In the genomic region with DNA sequence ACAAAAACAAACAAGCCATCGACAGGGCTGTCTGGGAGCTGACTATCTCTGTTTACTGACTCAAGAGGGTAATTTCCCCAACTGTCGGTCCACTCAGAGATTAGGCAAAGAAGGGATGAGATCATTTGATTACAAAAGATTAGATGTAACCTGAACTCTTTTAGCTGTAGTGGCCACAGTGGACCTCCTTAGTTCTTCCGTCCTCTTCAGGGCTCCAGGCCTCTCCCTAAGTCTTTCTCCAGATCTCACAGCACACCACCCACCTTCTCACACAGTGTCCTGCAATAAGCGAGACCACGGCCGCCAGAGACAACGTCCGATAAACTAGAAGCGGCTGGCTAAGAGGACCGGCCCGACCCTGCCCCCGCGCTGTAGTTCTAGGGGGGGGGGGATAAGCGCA, we compare ENCODE assay signal across 8 mouse cellular contexts. TPM values are rescaled to one million over a fixed set of nuclear protein-coding genes. Genes with fewer than 3 reads are reported as not detected.
DNase-seq lines count a peak whose midpoint lies in the region; ATAC-seq and TF ChIP-seq lines count a peak whose summit lies in the region.

No protein-coding gene starts in this region.

- H3K4me1 ChIP-seq in embryonic facial prominence, embryonic 13.5 days: peaks cover 28% of the 10 kb centered on the region
- H3K4me1 ChIP-seq in limb, embryonic 10.5 days: peaks cover 27% of the 10 kb centered on the region

- TF ChIP-seq CTCF in layer of hippocampus, adult 2 months (conservative IDR thresholded peaks at IDR 0.05): no peak

- no peaks in the 10 kb centered on the region for H3K79me2 ChIP-seq in myocyte (ENCODE audit: control insufficient read depth, insufficient read depth)

- intact Hi-C loops in gastrocnemius, postnatal 14 days (cut with DNase I; ENCODE audit: low total_unique reads): no loop called here

- peaks cover 11% of the 10 kb centered on the region for H3K36me3 ChIP-seq in embryonic facial prominence, embryonic 13.5 days
- H3K36me3 ChIP-seq in limb, embryonic 10.5 days: peaks cover 7% of the 10 kb centered on the region
- H3K36me3 ChIP-seq in myocyte (ENCODE audit: control insufficient read depth, insufficient read depth): no peaks in the 10 kb centered on the region

- DNase-seq in layer of hippocampus, adult 2 months (ENCODE audit: low spot score in 2 of 2): no peak
- DNase-seq in layer of hippocampus, postnatal 25 days (ENCODE audit: extremely low spot score in 1 of 2, low spot score in 1 of 2): no peak
- DNase-seq in limb, embryonic 10.5 days (ENCODE audit: low spot score): no peak
- DNase-seq in gastrocnemius, postnatal 14 days: no peak
- no peak for DNase-seq in layer of hippocampus, postnatal 14 days (ENCODE audit: low spot score in 2 of 2)
- DNase-seq in gastrocnemius, postnatal 25 days: no peak

- peak overlapping the region; percentile 89 for H3K4me3 ChIP-seq in layer of hippocampus, adult 2 months
- peak overlapping the region; percentile 74 for H3K4me3 ChIP-seq in embryonic facial prominence, embryonic 13.5 days
- H3K4me3 ChIP-seq in limb, embryonic 10.5 days: peak overlapping the region; percentile 77
- peak overlapping the region; percentile 27 for H3K4me3 ChIP-seq in myocyte

- no peak overlapping the region for H3ac ChIP-seq in myocyte (ENCODE audit: control insufficient read depth, insufficient read length)

- ATAC-seq in embryonic facial prominence, embryonic 13.5 days (ENCODE audit: insufficient number of reproducible peaks, insufficient read depth, low FRiP score, low TSS enrichment, low read depth): no peak

- peak overlapping the region; percentile 90 for H3K4me2 ChIP-seq in embryonic facial prominence, embryonic 13.5 days
- peak overlapping the region; percentile 80 for H3K4me2 ChIP-seq in myocyte (ENCODE audit: low read depth)

- H3K9ac ChIP-seq in embryonic facial prominence, embryonic 13.5 days: peak overlapping the region; percentile 85

- H3K9me3 ChIP-seq in embryonic facial prominence, embryonic 13.5 days: no peaks in the 10 kb centered on the region
- H3K9me3 ChIP-seq in limb, embryonic 10.5 days (replicated peaks): no peaks in the 10 kb centered on the region

- peaks cover 12% of the 10 kb centered on the region for H3K27me3 ChIP-seq in embryonic facial prominence, embryonic 13.5 days
- peaks cover 28% of the 10 kb centered on the region for H3K27me3 ChIP-seq in limb, embryonic 10.5 days (ENCODE audit: low read depth, poor library complexity, severe bottlenecking)
- H3K27me3 ChIP-seq in myocyte (ENCODE audit: control insufficient read depth, insufficient read depth, insufficient read length): peaks cover 5% of the 10 kb centered on the region

- no peak overlapping the region for H3K27ac ChIP-seq in layer of hippocampus, adult 2 months
- peak overlapping the region; percentile 78 for H3K27ac ChIP-seq in embryonic facial prominence, embryonic 13.5 days
- H3K27ac ChIP-seq in limb, embryonic 10.5 days: peak overlapping the region; percentile 83; the same call in 1 of the 2 replicates

- no peak for TF ChIP-seq POLR2A in myocyte (IDR thresholded peaks at IDR 0.05; ENCODE audit: insufficient read length, low read depth)

- 7% methylated on average over 14 of the region's 14 CpGs for WGBS in embryonic facial prominence, embryonic 13.5 days
- 8% methylated on average over 14 of the region's 14 CpGs for WGBS in limb, embryonic 10.5 days

TF ChIP-seq in myocyte, 11 proteins besides CTCF, POLR2A, EP300 and RAD21:
- TF ChIP-seq USF1 (IDR thresholded peaks at IDR 0.05; ENCODE audit: low read depth) (no peak), MYOG (IDR thresholded peaks at IDR 0.05; ENCODE audit: control insufficient read depth in 1 of 3, insufficient read depth in 1 of 3, insufficient read length in 2 of 3, low read depth in 2 of 3) (no peak), MYOD1 (IDR thresholded peaks at IDR 0.05; ENCODE audit: control insufficient read depth in 1 of 3, insufficient read length in 2 of 3, low read depth in 2 of 3) (no peak)
TF ChIP-seq in myocyte: peak in this region for 0.

RNA-seq across cellular contexts. Expression of a gene that starts 0.2 kb away (rescaled TPM):
- total RNA-seq in layer of hippocampus, adult 2 months (2021): 1 to 10 TPM; 3.0 to 3.7 TPM
- total RNA-seq in layer of hippocampus, postnatal 25 days (2021): 1 to 10 TPM; 2.6 to 2.8 TPM
- polyA plus RNA-seq in embryonic facial prominence, embryonic 13.5 days (2015; fragmentation: Nextera tagmentation; extraction: Ambion mirVana): 9.3 and 12.4 TPM in 2 replicates
- polyA plus RNA-seq in limb, embryonic 10.5 days (2016; fragmentation: Nextera tagmentation; extraction: Ambion mirVana): 4.3 and 5.1 TPM in 2 replicates
- polyA plus RNA-seq in myocyte (2012; fragmentation: generic; extraction: Trizol): 0.64 TPM
- 10 to 100 TPM; 17.2 to 23.8 TPM for total RNA-seq in gastrocnemius, postnatal 14 days (2021)
- total RNA-seq in layer of hippocampus, postnatal 14 days (2021): 1 to 10 TPM; 3.3 to 3.4 TPM
- total RNA-seq in gastrocnemius, postnatal 25 days (2021): 100 to 1,000 TPM in 1 of 2 experiments, 1 to 10 TPM in 1; 2.3 to 100 TPM

RNA-seq across cellular contexts. Expression of a gene that starts 6.4 kb away (rescaled TPM):
- 1 to 10 TPM; 2.2 to 2.3 TPM for total RNA-seq in layer of hippocampus, adult 2 months (2021)
- total RNA-seq in layer of hippocampus, postnatal 25 days (2021): 1 to 10 TPM; 2.1 to 3.1 TPM
- polyA plus RNA-seq in embryonic facial prominence, embryonic 13.5 days (2015; fragmentation: Nextera tagmentation; extraction: Ambion mirVana): 7.6 and 10.7 TPM in 2 replicates
- polyA plus RNA-seq in limb, embryonic 10.5 days (2016; fragmentation: Nextera tagmentation; extraction: Ambion mirVana): 5.3 and 5.9 TPM in 2 replicates
- polyA plus RNA-seq in myocyte (2012; fragmentation: generic; extraction: Trizol): 3.9 TPM
- 10 to 100 TPM; 14.6 to 15.9 TPM for total RNA-seq in gastrocnemius, postnatal 14 days (2021)
- total RNA-seq in layer of hippocampus, postnatal 14 days (2021): 1 to 10 TPM; 2.0 to 3.1 TPM
- 10 to 100 TPM; 27.7 to 32.1 TPM for total RNA-seq in gastrocnemius, postnatal 25 days (2021)

RNA-seq across cellular contexts. Expression of a gene that starts 42.1 kb away (rescaled TPM):
- total RNA-seq in layer of hippocampus, adult 2 months (2021): 10 to 100 TPM; 15.9 to 21.4 TPM
- total RNA-seq in layer of hippocampus, postnatal 25 days (2021): 10 to 100 TPM; 16.5 to 18.2 TPM
- 11.4 and 12.1 TPM in 2 replicates for polyA plus RNA-seq in embryonic facial prominence, embryonic 13.5 days (2015; fragmentation: Nextera tagmentation; extraction: Ambion mirVana)
- 10.3 and 12.2 TPM in 2 replicates for polyA plus RNA-seq in limb, embryonic 10.5 days (2016; fragmentation: Nextera tagmentation; extraction: Ambion mirVana)
- 17.7 TPM for polyA plus RNA-seq in myocyte (2012; fragmentation: generic; extraction: Trizol)
- total RNA-seq in gastrocnemius, postnatal 14 days (2021): 10 to 100 TPM; 12.0 to 13.2 TPM
- 10 to 100 TPM; 16.1 to 18.5 TPM for total RNA-seq in layer of hippocampus, postnatal 14 days (2021)
- 10 to 100 TPM; 12.8 to 15.7 TPM for total RNA-seq in gastrocnemius, postnatal 25 days (2021)

RNA-seq across cellular contexts. Expression of a gene that starts 44.4 kb away (rescaled TPM):
- 1 to 10 TPM; 2.5 to 2.9 TPM for total RNA-seq in layer of hippocampus, adult 2 months (2021)
- total RNA-seq in layer of hippocampus, postnatal 25 days (2021): 1 to 10 TPM; 2.1 to 2.3 TPM
- 1.2 and 1.5 TPM in 2 replicates for polyA plus RNA-seq in embryonic facial prominence, embryonic 13.5 days (2015; fragmentation: Nextera tagmentation; extraction: Ambion mirVana)
- polyA plus RNA-seq in limb, embryonic 10.5 days (2016; fragmentation: Nextera tagmentation; extraction: Ambion mirVana): 0.72 and 0.74 TPM in 2 replicates
- polyA plus RNA-seq in myocyte (2012; fragmentation: generic; extraction: Trizol): 0.38 TPM
- 10 to 100 TPM; 41.9 to 49.8 TPM for total RNA-seq in gastrocnemius, postnatal 14 days (2021)
- total RNA-seq in layer of hippocampus, postnatal 14 days (2021): 1 to 10 TPM; 2.6 to 2.9 TPM
- total RNA-seq in gastrocnemius, postnatal 25 days (2021): 10 to 100 TPM; 34.1 to 44.0 TPM

Comparison
In these comparisons a context has a peak if more than half of its experiments do, and no peak if none do; other contexts are left out.
1. H3K4me3 ChIP-seq: peak in every context shown above with its lines; median percentile 89 in layer of hippocampus, adult 2 months; 77 in limb, embryonic 10.5 days; 74 in embryonic facial prominence, embryonic 13.5 days; 27 in myocyte.